Mouse (Mus musculus) urinary bladder, postnatal 4 days (tissue): ENCODE results near the gene Spr.
A peak's percentile ranks its signal among the peaks of the same experiment; 100 is the strongest.
"Not testable (repeated sequence)": the region's sequence is repeated elsewhere in the genome, so short reads cannot be mapped to it uniquely, and the experiment has no call there.

Source experiments
- DNase-seq, 2 experiments: peaks; one replicate each; pipeline ENCODE4 v3.0.0; 2021 to 2022; ENCODE audit warnings: low spot score in 2 of 2

Gene Spr

GRCm38 (mm10) chr6:85137217-85138035 lies at the start of gene Spr:
Spr (minus strand) TSS chr6:85137766.
- DNase-seq: peak; percentile 89 to 94

- no peak for DNase-seq
These were observed 49.1 kb upstream of the Spr start for GRCm38 (mm10) chr6:85186744-85187059.

GRCm38 (mm10) chr6:85186033-85186743 lies 48.6 kb upstream of the Spr start:
- DNase-seq: no peak

DNA sequence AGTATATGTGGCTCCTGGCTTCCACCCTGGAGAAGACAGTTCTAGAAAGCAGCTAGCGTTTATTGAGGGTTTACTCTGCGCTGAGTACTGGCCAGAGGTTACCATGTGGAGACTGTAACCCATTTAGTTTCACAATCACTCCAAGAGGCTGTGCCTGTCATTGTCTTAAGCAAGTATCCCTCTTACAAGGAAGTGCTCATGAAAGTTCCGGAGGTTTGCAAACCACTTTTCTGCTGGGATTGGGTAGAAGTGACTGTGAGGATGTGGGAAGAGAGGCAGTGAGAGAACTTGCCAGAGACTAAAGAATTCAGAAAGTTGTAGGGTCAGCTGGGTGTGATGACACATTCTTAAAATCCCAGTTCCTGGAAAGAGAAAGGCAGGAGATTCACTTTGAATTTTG lies 46.4 kb upstream of the Spr start:
- no peak for DNase-seq

DNA sequence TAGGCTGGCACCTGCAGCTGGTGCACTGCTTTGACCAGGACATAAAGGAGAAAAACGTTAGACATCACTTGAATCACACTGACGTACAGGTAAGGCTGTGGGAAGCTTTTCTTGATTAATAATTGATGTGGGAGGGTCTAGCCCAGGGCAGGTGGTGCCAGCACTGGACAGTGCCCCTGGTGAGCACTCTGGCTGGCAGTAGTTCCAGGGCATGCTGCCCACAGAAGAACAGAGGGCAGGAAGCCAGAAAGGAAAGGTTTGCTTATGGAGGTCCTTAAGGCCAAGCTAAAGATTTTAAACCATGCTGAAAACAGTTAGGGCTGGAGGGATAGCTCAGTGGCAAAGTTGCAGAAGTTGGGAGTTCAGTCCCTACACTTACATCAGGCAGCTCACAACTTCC lies 42.5 kb upstream of the Spr start:
- DNase-seq: no peak

DNA sequence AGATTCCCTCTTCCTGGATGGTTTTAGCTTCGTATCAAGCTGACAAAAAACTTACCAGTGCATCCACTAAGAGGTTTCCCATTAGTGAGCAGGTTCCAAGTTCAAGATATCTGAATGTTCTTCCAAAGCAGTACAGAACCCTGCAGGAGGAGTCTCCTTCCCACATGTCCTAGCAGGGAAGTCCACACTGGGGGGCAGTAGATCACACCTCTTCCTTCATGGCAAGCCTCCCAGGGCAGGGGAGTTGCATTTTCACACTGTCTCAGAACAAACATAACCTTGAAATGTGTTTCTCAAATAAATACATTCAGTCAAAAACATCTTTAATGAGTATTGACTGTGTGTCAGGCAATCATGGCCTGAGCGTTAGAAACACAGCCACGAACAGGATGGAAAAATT lies 42.0 kb upstream of the Spr start:
- no peak for DNase-seq

DNA sequence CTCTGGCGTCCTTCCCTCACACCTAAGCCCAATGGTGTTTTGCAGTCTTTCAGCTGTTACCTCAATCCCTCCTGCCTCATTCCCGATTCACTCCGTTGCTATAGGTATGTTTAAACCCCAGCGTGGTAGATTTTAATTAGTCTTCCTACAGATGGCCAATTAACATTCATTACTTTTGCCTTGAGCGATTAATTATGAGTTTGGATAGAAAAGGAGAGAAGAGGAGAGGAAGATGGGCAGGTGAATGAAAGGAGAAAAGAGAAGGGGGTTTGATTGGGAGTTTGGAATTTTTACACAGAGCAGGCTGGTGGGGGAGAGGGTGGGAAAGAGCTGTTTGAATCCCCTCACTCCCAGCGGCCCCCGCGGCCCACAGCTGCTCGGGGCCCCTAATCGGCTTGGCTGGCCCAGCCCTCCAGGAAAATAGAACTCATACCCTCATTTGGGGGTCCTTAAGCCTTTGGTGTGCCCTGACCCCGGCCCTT lies 27.9 kb upstream of the Spr start:
- no peak for DNase-seq

DNA sequence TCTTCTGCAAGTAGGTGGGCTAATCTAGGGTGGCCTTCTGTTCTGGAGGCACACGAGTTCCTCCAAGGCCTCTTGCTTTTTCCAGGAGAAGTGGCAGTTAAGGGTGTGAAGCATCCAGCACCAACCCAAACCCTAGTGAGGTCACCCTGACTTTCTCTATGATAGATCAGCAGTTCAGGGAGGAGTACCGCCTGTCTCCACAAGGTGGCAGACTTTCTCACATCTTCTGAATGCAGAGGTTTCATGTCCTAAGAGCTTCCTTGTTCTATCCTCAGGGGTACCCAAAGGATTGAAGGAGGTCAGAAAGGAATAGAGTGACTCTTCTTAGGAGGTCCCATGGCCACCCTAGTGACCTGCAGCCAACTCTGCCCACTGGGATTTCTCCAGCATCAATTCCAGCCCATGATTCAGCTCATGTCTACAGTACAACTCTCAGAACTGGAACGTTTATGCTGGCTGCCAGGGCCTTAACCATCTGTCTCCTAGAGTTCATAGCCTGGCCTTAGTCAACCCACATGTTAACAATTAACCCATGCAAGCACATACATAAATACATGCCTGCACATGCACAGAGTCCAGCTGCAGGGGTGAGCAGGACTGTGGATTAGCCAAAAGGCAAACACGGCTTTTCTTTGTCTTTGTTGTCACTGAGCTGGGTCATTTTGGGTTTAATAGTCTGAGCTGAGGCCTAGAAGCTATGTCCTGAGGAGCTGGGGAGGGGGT lies 22.8 kb upstream of the Spr start:
- peak; percentile 54 to 82 for DNase-seq

DNA sequence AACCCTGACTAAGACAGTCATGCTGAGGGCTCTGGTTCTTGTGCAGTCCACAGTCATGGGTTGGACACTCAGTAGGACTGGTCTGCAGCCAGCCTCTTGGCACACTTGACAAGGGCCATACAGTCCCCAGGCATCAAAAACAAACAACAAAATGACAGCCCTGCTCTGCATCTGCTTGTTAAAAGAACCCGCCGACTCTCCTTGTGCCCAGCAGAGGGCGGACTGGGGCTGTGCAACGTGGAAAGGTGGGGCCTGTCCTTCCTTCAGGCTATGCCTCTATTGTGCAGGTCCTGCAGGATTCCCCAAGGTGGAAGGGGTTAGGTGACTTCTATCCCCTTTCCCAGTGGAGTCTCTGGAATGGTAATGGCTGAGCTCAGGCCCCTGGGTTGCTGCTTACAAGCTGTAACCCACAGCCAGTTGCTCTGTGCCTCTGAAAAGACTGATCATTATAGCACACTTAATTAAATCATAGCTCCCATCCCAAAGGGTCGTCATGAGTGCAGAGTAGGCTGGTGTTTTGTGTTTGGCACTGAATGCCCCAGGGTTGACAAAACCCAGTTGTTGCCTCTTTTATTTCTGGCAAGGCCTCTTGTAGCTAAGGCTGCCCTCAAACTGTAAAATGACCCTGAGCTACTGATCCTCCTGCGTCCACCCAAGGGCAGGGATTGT lies 21.7 kb upstream of the Spr start:
- DNase-seq: peak; percentile 27 to 64

GRCm38 (mm10) chr6:85158040-85158804 lies 20.7 kb upstream of the Spr start:
- DNase-seq: not testable (repeated sequence)

DNA sequence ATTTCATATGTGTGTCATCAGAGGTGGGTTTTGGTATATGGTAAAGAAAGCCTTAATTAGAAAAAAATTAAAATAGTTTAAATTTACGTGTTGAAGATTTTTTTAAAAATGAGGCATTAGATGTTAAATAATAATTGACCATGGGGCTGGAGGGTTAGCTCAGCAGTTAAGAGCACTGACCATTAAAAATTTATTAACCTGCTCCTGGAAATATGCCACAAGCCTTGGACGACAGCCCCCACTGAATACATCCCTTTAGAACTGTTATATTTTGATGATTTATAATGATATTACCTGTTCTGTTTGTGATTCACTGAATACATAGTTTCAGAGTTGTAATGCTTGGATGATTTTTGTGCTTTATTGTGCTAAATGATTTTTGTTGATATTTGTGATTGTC lies 19.0 kb upstream of the Spr start:
- DNase-seq: not testable (repeated sequence)

GRCm38 (mm10) chr6:85154861-85155528 lies 17.4 kb upstream of the Spr start:
- peak; percentile 23 to 63 for DNase-seq

GRCm38 (mm10) chr6:85153970-85154540 lies 16.5 kb upstream of the Spr start:
- DNase-seq: peak; percentile 51 to 66

- no peak for DNase-seq
These were observed 12.8 kb upstream of the Spr start for GRCm38 (mm10) chr6:85150386-85150785.

- DNase-seq: no peak
These were observed 10.1 kb upstream of the Spr start for GRCm38 (mm10) chr6:85147636-85148035.

- no peak for DNase-seq
These were observed 6.9 kb upstream of the Spr start for GRCm38 (mm10) chr6:85144466-85144865.

GRCm38 (mm10) chr6:85141013-85141412 lies 3.4 kb upstream of the Spr start:
- DNase-seq: not testable (repeated sequence)

DNA sequence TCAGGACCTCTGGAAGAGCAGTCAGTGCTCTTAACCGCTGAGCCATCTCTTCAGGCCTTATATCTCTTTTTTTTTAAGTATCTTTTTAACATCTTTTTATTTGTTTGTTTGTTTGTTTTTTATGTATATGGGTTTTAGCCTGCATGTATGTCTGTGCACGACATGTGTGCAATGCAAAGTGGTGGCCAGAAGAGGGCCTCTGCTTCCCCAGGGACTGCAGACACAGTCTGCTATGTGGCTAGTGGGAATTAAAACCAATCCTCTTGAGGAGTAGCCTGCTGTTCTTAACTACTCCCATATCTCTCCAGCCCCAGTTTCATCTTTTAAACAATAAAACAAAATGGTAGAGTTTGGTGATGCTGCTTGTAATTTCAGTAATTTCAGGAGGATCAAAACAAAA lies 2.0 kb upstream of the Spr start:
- no peak for DNase-seq

DNA sequence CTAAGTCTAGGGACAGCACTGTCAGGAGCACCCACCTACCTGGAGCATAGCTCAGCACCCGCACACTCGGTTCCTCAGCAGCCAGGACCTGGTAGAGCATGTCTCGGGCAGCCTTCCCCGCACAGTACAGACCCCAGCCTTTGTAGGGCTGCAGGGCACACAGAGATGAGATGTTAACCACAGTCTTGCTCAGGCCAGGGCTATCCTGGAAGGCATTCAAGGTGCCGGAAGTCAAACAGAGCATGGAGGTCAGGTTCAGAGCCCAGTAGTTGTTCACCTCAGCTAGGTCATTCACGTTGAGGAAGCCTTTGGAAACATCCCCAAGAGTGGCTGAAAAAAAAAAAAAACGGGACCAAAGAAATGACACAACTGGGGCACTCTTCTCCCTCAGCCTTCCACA lies 782 bp downstream of the Spr start:
- DNase-seq: not testable (repeated sequence)

GRCm38 (mm10) chr6:85132794-85133193 lies 4.8 kb downstream of the Spr start:
- DNase-seq: not testable (repeated sequence)
